Mouse (Mus musculus): Measurements from ENCODE around the gene Plekha1. TPM values are rescaled to one million over a fixed set of nuclear protein-coding genes. Genes with fewer than 3 reads are reported as not detected.

The Plekha1 gene
- polyA plus RNA-seq, 1 experiment from 2014 or later = 57.2 TPM

DNA sequence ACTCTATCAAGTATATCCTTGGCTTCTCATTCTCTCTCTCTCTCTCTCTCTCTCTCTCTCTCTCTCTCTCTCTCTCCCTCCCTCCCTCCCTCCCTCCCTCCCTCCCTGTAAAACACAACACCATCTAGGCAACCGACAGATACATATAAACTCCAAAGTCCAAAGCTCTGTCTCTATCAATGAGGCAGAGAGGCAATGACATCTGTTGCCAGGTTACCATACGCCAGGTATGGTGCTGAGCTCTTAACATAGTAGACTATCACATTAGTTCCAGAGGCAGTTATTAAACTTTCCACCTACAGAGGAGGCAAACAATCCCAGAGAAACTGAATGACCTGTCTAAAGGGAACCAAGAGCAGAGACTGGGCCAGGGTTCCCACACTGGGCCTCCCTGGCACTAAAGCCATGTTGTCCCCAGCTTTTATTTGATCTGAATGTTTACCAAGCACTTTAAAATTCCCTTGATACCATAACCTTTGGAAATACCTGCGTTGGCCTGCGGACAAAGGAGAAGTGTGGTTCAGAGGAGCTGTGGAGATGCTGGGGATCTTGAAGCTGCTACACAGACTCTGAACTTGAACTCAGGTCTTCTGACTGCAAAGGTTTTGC lies 10.8 kb upstream of the Plekha1 start:
- Histone ChIP-seq H3K36me3 (ENCODE audit: control insufficient read depth, insufficient read depth, low read length) (no peaks in the 10 kb centered on the region), H3K4me3 (replicated peaks; ENCODE audit: low read length) (no peak overlapping the region), H3K9me3 (replicated peaks; ENCODE audit: control insufficient read depth, low read length) (no peaks in the 10 kb centered on the region), H3K27me3 (ENCODE audit: control insufficient read depth, insufficient read depth, low read length) (no peaks in the 10 kb centered on the region), H3K27ac (ENCODE audit: low read length) (no peak overlapping the region), H3K9ac (ENCODE audit: low read length) (no peak overlapping the region), H3K4me1 (ENCODE audit: control insufficient read depth, insufficient read depth, low read length) (peaks cover 4% of the 10 kb centered on the region; the same call in 1 of the 2 replicates), H3K4me2 (ENCODE audit: low read depth, low read length) (no peak overlapping the region)
- WGBS = 52% methylated on average over 4 of the region's 4 CpGs
- peak; percentile 40; the same call in 1 of the 2 replicates for ATAC-seq (ENCODE audit: insufficient read depth, low FRiP score)

DNA sequence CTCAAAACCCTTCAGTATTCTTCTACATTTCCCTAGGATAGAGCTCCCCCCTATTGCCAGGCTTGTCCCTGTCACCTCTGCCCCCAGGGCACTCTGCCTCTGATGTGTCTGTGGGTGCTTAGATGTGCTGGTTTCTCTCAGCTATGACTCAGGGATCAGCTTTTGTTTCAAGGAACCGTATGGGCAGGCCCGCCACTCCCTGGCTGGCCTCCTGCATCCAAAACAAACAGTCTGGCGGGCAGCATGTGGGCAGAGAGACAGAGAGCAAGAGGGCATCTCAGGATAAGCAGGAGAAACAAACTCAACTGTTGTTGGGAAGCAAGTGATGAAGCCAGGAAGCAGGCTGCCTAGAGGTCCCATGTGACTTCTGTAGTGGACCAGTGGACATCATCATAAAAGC lies 9.9 kb upstream of the Plekha1 start:
- Histone ChIP-seq H3K27me3 (ENCODE audit: control insufficient read depth, insufficient read depth, low read length) (no peaks in the 10 kb centered on the region), H3K36me3 (ENCODE audit: control insufficient read depth, insufficient read depth, low read length) (no peaks in the 10 kb centered on the region), H3K4me2 (ENCODE audit: low read depth, low read length) (no peak overlapping the region), H3K27ac (ENCODE audit: low read length) (no peak overlapping the region; the same call in 1 of the 2 replicates), H3K9me3 (replicated peaks; ENCODE audit: control insufficient read depth, low read length) (no peaks in the 10 kb centered on the region), H3K4me3 (replicated peaks; ENCODE audit: low read length) (no peak overlapping the region), H3K9ac (ENCODE audit: low read length) (no peak overlapping the region), H3K4me1 (ENCODE audit: control insufficient read depth, insufficient read depth, low read length) (peaks cover 6% of the 10 kb centered on the region; the same call in 1 of the 2 replicates)
- 23% methylated on average over 3 of the region's 3 CpGs for WGBS
- ATAC-seq (ENCODE audit: insufficient read depth, low FRiP score) = no peak

DNA sequence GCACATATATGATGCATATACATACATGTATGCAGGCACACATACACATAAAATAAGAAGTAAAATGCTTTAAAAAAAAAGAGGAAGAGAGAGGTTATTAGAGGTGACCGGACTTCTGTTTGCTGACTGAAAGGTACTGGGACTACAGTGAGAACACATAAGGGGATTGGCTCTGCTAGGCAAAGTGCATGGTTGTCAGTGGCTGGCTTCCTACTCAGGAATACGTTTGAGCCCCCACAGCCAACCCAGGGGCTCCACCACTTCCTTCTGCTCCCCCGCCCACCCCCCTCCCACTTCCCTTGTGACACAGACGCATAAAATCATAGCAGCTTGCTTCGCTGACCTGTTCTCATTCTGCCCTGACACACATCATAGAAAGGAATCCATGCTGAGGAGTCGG lies 7.6 kb upstream of the Plekha1 start:
- H3K4me2 ChIP-seq (ENCODE audit: low read depth, low read length) = no peak overlapping the region
- no peak overlapping the region for H3K9ac ChIP-seq (ENCODE audit: low read length)
- WGBS = 64% methylated on average over 6 of the region's 6 CpGs
- H3K27ac ChIP-seq (ENCODE audit: low read length) = no peak overlapping the region
- no peak for ATAC-seq (ENCODE audit: insufficient read depth, low FRiP score)
- H3K4me3 ChIP-seq (replicated peaks; ENCODE audit: low read length) = no peak overlapping the region
- H3K4me1 ChIP-seq (ENCODE audit: control insufficient read depth, insufficient read depth, low read length) = peaks cover 18% of the 10 kb centered on the region
- H3K9me3 ChIP-seq (replicated peaks; ENCODE audit: control insufficient read depth, low read length) = no peaks in the 10 kb centered on the region
- H3K27me3 ChIP-seq (ENCODE audit: control insufficient read depth, insufficient read depth, low read length) = no peaks in the 10 kb centered on the region
- H3K36me3 ChIP-seq (ENCODE audit: control insufficient read depth, insufficient read depth, low read length) = no peaks in the 10 kb centered on the region

DNA sequence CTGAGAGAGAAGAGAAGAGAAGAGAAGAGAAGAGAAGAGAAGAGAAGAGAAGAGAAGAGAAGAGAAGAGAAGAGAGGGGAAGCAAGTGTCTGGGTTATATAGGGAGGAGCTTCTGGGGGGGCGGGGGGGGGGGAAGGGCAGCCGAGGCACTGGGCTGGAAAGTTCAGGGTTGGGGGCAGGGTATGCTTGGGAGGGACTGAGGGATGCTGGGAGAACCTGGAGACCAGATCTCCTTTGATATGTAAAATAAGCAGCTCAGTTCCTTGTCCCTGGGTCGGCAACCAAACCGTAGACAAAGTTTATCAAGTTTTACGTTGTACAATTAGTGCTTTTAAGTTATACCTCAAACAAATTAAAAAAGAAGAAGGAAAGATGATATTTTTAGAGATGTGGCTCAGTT lies 5.6 kb upstream of the Plekha1 start:
- no peak overlapping the region for H3K9ac ChIP-seq (ENCODE audit: low read length)
- peaks cover 18% of the 10 kb centered on the region for H3K4me1 ChIP-seq (ENCODE audit: control insufficient read depth, insufficient read depth, low read length)
- no peak overlapping the region for H3K4me3 ChIP-seq (replicated peaks; ENCODE audit: low read length)
- no peaks in the 10 kb centered on the region for H3K27me3 ChIP-seq (ENCODE audit: control insufficient read depth, insufficient read depth, low read length)
- ATAC-seq (ENCODE audit: insufficient read depth, low FRiP score) = no peak
- H3K9me3 ChIP-seq (replicated peaks; ENCODE audit: control insufficient read depth, low read length) = no peaks in the 10 kb centered on the region
- H3K27ac ChIP-seq (ENCODE audit: low read length) = no peak overlapping the region
- H3K4me2 ChIP-seq (ENCODE audit: low read depth, low read length) = no peak overlapping the region
- 51% methylated on average over 5 of the region's 5 CpGs for WGBS
- no peaks in the 10 kb centered on the region for H3K36me3 ChIP-seq (ENCODE audit: control insufficient read depth, insufficient read depth, low read length)

DNA sequence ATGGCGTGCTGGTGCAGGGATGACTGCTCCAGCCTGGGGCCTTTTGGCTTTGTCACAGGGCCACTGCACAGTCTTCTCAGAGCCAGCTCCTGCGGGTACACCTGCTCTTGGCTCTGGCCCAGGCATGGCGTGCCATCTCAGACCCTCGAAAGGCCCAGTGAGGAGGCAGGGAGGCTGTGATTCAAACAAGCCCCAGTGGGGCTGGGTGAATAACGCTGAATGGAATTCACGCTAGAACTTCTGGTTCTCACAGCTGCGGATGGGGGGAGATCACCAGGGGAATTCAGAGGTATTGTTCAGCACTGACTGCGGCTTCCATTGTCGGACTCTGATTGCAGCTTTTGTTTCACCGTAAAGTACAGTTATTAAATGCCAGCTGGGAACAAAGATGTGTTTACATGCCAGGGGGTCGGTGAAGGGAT lies 4.8 kb upstream of the Plekha1 start:
- 45% methylated on average over 11 of the region's 11 CpGs for WGBS
- no peaks in the 10 kb centered on the region for H3K27me3 ChIP-seq (ENCODE audit: control insufficient read depth, insufficient read depth, low read length)
- H3K4me3 ChIP-seq (replicated peaks; ENCODE audit: low read length) = no peak overlapping the region
- H3K9me3 ChIP-seq (replicated peaks; ENCODE audit: control insufficient read depth, low read length) = no peaks in the 10 kb centered on the region
- no peaks in the 10 kb centered on the region for H3K36me3 ChIP-seq (ENCODE audit: control insufficient read depth, insufficient read depth, low read length)
- H3K4me2 ChIP-seq (ENCODE audit: low read depth, low read length) = no peak overlapping the region
- peaks cover 14% of the 10 kb centered on the region for H3K4me1 ChIP-seq (ENCODE audit: control insufficient read depth, insufficient read depth, low read length)
- H3K9ac ChIP-seq (ENCODE audit: low read length) = no peak overlapping the region
- ATAC-seq (ENCODE audit: insufficient read depth, low FRiP score) = no peak
- H3K27ac ChIP-seq (ENCODE audit: low read length) = no peak overlapping the region

DNA sequence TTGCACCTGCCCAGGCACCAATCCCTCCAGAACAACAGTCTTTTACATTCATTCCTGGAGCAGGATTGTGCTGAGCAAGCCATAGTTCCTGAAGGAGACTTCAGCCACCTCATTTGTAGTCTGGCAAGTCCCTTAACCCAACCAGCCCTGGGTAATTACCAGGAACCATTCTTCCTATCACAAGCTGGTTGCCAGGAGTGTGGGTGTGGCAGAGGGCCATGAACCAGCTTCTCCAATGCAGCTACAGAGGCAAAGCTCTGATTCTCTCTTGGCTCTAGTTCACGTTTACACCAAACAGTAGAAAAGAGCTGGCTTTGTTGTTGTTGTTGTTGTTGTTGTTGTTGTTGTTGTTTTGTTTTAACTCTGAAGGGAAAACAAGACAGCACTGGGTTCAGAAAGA lies 3.1 kb upstream of the Plekha1 start:
- WGBS = 51% methylated on average over 1 of the region's 1 CpGs
- H3K4me1 ChIP-seq (ENCODE audit: control insufficient read depth, insufficient read depth, low read length) = peaks cover 18% of the 10 kb centered on the region
- no peak overlapping the region for H3K4me2 ChIP-seq (ENCODE audit: low read depth, low read length)
- H3K36me3 ChIP-seq (ENCODE audit: control insufficient read depth, insufficient read depth, low read length) = no peaks in the 10 kb centered on the region
- no peaks in the 10 kb centered on the region for H3K9me3 ChIP-seq (replicated peaks; ENCODE audit: control insufficient read depth, low read length)
- no peak overlapping the region for H3K9ac ChIP-seq (ENCODE audit: low read length)
- no peak for ATAC-seq (ENCODE audit: insufficient read depth, low FRiP score)
- H3K27me3 ChIP-seq (ENCODE audit: control insufficient read depth, insufficient read depth, low read length) = no peaks in the 10 kb centered on the region
- H3K27ac ChIP-seq (ENCODE audit: low read length) = peak overlapping the region; percentile 38; the same call in 1 of the 2 replicates
- no peak overlapping the region for H3K4me3 ChIP-seq (replicated peaks; ENCODE audit: low read length)

DNA sequence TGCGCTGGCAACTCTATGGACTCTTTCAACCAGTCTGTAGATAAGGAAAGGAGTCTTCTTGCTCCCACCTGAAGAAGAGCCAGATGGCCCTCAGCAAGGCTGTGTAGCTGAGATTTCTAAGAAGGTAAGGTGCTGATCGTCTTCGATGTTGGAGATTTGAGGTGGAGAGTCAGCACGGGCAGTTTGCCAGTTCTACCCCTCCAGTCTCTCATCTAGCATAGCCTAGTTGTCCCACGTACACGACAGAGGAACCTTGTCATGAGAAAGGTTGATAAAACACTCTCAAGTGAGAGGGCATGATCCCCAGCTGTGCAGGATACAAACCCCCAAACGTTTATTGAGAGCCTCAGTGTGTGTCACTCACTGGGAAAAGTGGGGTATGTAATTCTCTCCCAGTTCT lies 845 bp upstream of the Plekha1 start:
- Histone ChIP-seq H3K4me3 (replicated peaks; ENCODE audit: low read length) (no peak overlapping the region), H3K36me3 (ENCODE audit: control insufficient read depth, insufficient read depth, low read length) (no peaks in the 10 kb centered on the region), H3K9me3 (replicated peaks; ENCODE audit: control insufficient read depth, low read length) (no peaks in the 10 kb centered on the region), H3K9ac (ENCODE audit: low read length) (no peak overlapping the region), H3K4me2 (ENCODE audit: low read depth, low read length) (no peak overlapping the region), H3K27me3 (ENCODE audit: control insufficient read depth, insufficient read depth, low read length) (no peaks in the 10 kb centered on the region), H3K4me1 (ENCODE audit: control insufficient read depth, insufficient read depth, low read length) (peaks cover 20% of the 10 kb centered on the region), H3K27ac (ENCODE audit: low read length) (no peak overlapping the region)
- WGBS = 69% methylated on average over 7 of the region's 7 CpGs
- ATAC-seq (ENCODE audit: insufficient read depth, low FRiP score) = no peak

DNA sequence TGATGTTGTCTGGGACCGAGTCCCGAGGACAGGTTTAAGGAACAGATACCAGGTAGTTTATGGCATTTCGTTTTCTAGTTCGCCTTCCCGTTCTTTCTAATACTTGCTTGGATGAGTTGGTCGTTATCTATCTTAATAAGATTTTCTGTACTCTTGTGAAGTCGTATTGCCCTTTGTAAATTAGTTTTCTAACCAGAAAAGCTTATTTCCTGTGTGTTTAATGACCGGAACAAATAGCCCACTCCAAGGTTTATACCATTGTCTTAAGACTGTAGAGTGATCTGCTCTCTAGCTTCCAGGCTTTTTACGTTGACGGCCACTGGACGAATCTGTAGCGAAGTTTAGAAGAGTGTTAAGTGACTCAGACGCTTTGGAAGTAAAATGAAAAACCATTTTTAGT lies 1.1 kb downstream of the Plekha1 start:
- H3K4me1 ChIP-seq (ENCODE audit: control insufficient read depth, insufficient read depth, low read length) = peaks cover 16% of the 10 kb centered on the region
- no peaks in the 10 kb centered on the region for H3K27me3 ChIP-seq (ENCODE audit: control insufficient read depth, insufficient read depth, low read length)
- H3K36me3 ChIP-seq (ENCODE audit: control insufficient read depth, insufficient read depth, low read length) = no peaks in the 10 kb centered on the region
- H3K9me3 ChIP-seq (replicated peaks; ENCODE audit: control insufficient read depth, low read length) = no peaks in the 10 kb centered on the region
- H3K4me3 ChIP-seq (replicated peaks; ENCODE audit: low read length) = peak overlapping the region; percentile 89
- peak overlapping the region; percentile 64 for H3K4me2 ChIP-seq (ENCODE audit: low read depth, low read length)
- peak overlapping the region; percentile 79 for H3K27ac ChIP-seq (ENCODE audit: low read length)
- peak overlapping the region; percentile 93 for H3K9ac ChIP-seq (ENCODE audit: low read length)
- ATAC-seq (ENCODE audit: insufficient read depth, low FRiP score) = no peak
- WGBS = 3% methylated on average over 13 of the region's 13 CpGs

DNA sequence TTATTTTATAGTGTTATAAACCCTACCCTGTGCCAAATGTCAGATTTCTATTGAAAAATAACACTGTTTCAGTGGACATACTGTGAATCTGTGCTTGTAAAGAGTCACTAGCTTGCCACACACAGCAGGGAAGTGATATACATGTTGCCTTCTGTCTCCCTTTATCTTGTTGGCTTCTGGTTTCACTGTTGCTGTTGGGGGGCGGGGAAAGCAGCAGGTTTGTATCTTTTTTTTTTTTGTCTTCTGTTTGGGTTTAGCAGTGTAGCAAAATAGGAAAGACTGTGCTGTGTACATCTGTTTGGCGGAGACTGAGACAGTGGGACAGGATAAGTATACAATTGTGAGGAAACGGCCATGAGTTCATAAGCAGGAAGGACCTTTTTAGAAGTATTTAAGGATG lies 1.7 kb downstream of the Plekha1 start:
- 66% methylated on average over 3 of the region's 3 CpGs for WGBS
- Histone ChIP-seq H3K27ac (ENCODE audit: low read length) (no peak overlapping the region), H3K4me3 (replicated peaks; ENCODE audit: low read length) (peak overlapping the region; percentile 31)

More for the DNA sequence above, 1.7 kb downstream of the Plekha1 start:
- no peaks in the 10 kb centered on the region for H3K9me3 ChIP-seq (replicated peaks; ENCODE audit: control insufficient read depth, low read length)
- peak overlapping the region; percentile 50 for H3K4me2 ChIP-seq (ENCODE audit: low read depth, low read length)
- no peaks in the 10 kb centered on the region for H3K36me3 ChIP-seq (ENCODE audit: control insufficient read depth, insufficient read depth, low read length)
- H3K9ac ChIP-seq (ENCODE audit: low read length) = peak overlapping the region; percentile 46; the same call in 1 of the 2 replicates
- H3K27me3 ChIP-seq (ENCODE audit: control insufficient read depth, insufficient read depth, low read length) = no peaks in the 10 kb centered on the region
- peaks cover 16% of the 10 kb centered on the region for H3K4me1 ChIP-seq (ENCODE audit: control insufficient read depth, insufficient read depth, low read length)
- no peak for ATAC-seq (ENCODE audit: insufficient read depth, low FRiP score)
